Mouse (Mus musculus): Measurements from ENCODE around the gene Hdac4. TPM values are rescaled to one million over a fixed set of nuclear protein-coding genes. Genes with fewer than 3 reads are reported as not detected.

Hdac4 gene
- polyA plus RNA-seq, 1 experiment: 18.1 TPM

GRCm38 (mm10) chr1:91931196-91931595, 264.3 kb downstream of the Hdac4 start:
- Histone ChIP-seq H3K4me1 (ENCODE audit: control insufficient read depth, insufficient read depth, low read length) (no peaks in the 10 kb centered on the region), H3K27ac (ENCODE audit: control insufficient read depth, insufficient read depth, low read depth, low read length, poor library complexity) (no peak overlapping the region), H3K4me3 (replicated peaks; ENCODE audit: control insufficient read depth, low read depth, low read length) (no peak overlapping the region)
- WGBS: 85% methylated on average over 10 of the region's 10 CpGs
- TF ChIP-seq POLR2A (IDR thresholded peaks at IDR 0.05; ENCODE audit: borderline replicate concordance, control insufficient read depth, low read depth, low read length) (no peak), CTCF (IDR thresholded peaks at IDR 0.05; ENCODE audit: control insufficient read depth, insufficient read depth, low read length) (no peak)

DNA sequence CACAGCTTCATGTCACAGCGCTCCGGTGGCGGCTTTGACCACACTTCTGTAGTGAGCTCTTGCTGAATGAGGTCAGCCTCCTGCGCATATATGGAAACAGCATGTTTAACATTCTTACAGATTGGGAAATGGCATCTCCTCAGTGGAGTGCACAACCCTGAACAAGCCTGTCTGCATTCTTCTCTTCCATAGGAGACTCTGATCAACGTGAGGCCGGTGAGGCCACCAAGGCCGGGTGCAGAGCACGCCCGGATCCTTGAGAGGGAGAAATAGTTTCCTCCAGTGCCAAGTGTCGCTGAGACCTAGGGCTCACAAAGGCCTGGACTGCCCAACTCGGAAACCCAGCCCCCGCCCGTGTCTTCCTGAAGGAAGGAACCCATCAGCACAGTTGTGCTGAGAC, 266.4 kb downstream of the Hdac4 start:
- Histone ChIP-seq H3K4me1 (ENCODE audit: control insufficient read depth, insufficient read depth, low read length) (no peaks in the 10 kb centered on the region), H3K4me3 (replicated peaks; ENCODE audit: control insufficient read depth, low read depth, low read length) (no peak overlapping the region), H3K27ac (ENCODE audit: control insufficient read depth, insufficient read depth, low read depth, low read length, poor library complexity) (no peak overlapping the region)
- no peak for TF ChIP-seq POLR2A (IDR thresholded peaks at IDR 0.05; ENCODE audit: borderline replicate concordance, control insufficient read depth, low read depth, low read length)
- TF ChIP-seq CTCF (IDR thresholded peaks at IDR 0.05; ENCODE audit: control insufficient read depth, insufficient read depth, low read length): no peak
- 88% methylated on average over 13 of the region's 13 CpGs for WGBS

- H3K4me1 ChIP-seq (ENCODE audit: control insufficient read depth, insufficient read depth, low read length): no peaks in the 10 kb centered on the region
- H3K4me3 ChIP-seq (replicated peaks; ENCODE audit: control insufficient read depth, low read depth, low read length): no peak overlapping the region
- WGBS: 80% methylated on average over 10 of the region's 10 CpGs
- H3K27ac ChIP-seq (ENCODE audit: control insufficient read depth, insufficient read depth, low read depth, low read length, poor library complexity): no peak overlapping the region
- TF ChIP-seq POLR2A (IDR thresholded peaks at IDR 0.05; ENCODE audit: borderline replicate concordance, control insufficient read depth, low read depth, low read length): no peak
- TF ChIP-seq CTCF (IDR thresholded peaks at IDR 0.05; ENCODE audit: control insufficient read depth, insufficient read depth, low read length): no peak
Measured at GRCm38 (mm10) chr1:91927536-91928315, 267.8 kb downstream of the Hdac4 start.

DNA sequence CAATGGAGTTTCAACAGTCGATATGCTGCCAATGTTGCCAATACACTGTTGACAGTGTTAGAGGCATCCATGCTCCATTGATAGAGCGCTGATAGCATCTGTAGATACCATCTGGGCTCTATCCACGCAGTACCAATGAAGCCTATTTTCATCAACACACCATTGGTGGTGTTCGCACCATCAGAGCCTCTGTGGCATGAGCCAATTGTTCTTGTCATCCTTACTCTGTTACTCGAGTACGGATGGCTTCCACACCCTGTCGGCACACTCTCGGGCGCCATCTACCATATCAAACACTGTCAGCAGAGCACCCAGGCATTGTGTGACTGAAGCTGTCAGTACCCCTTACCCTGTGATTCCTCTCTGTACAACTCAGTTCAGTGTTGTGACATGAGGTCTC, 271.9 kb downstream of the Hdac4 start:
- WGBS: 90% methylated on average over 9 of the region's 9 CpGs
- Histone ChIP-seq H3K4me3 (replicated peaks; ENCODE audit: control insufficient read depth, low read depth, low read length) (no peak overlapping the region), H3K4me1 (ENCODE audit: control insufficient read depth, insufficient read depth, low read length) (no peaks in the 10 kb centered on the region), H3K27ac (ENCODE audit: control insufficient read depth, insufficient read depth, low read depth, low read length, poor library complexity) (no peak overlapping the region)
- no peak for TF ChIP-seq CTCF (IDR thresholded peaks at IDR 0.05; ENCODE audit: control insufficient read depth, insufficient read depth, low read length)
- TF ChIP-seq POLR2A (IDR thresholded peaks at IDR 0.05; ENCODE audit: borderline replicate concordance, control insufficient read depth, low read depth, low read length): no peak

DNA sequence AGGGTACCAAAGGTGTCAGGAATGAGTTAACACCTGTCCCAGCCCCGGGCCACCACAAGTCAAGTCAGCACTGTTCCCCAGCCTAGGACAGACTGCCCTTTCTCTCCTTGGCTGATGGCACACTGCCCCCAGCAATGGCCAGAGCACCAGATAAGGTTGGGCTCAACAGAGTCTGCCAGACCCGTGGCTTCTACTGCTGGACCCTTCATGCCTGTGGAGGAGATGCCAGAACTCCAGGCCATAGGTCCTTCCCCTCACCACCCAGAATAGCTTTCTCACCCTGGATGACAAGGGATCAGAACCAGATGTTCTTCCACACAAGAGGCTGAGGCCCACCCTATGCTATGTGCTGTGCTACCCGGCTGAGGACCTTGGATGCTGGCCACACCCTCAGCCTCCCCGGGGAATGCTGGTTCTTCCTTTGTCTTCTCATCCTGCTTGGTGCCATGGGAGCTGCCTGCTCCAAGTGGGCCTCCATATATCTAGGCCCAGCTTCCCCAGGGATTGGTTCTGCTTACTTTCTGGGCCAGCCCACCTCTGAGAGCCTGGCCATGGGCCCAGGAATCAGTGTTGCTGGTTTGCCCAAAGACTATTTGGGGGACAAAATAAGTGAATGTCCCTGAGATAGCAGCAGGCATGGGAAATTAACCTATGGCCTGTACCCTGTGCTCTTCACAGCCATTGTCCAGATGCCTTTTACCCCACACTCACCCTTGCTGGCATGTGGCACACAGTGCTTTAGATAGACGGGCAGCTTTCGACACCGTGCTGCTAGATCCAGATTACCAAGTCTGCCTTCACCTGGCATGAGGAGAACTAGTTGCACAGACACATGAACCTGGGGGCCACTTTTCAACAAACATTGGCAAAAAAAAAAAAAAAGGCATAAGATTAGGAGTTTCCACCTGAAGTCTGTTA, 273.0 kb downstream of the Hdac4 start:
- WGBS: 76% methylated on average over 7 of the region's 7 CpGs

DNA sequence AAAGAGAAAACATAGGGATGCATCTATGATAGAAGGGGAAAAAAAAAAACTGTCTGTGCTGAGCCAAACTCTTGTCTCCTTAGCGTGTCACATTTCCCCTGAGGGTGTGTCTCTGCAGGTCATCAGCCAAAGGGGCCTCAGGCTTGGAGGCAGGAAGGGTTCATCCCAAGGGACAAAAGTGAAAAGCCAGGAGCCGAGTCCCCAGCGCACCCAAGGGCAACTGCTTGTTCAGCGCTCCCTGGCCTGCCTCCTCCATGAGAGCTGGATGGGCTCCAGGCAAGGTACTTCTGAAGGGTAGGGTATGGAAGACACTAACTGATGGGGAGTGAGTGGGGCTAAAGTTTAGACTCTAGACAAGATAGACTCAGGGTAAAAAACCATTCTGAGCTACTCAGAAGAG, 273.8 kb downstream of the Hdac4 start:
- 83% methylated on average over 4 of the region's 4 CpGs for WGBS
- Histone ChIP-seq H3K4me1 (ENCODE audit: control insufficient read depth, insufficient read depth, low read length) (no peaks in the 10 kb centered on the region), H3K27ac (ENCODE audit: control insufficient read depth, insufficient read depth, low read depth, low read length, poor library complexity) (no peak overlapping the region), H3K4me3 (replicated peaks; ENCODE audit: control insufficient read depth, low read depth, low read length) (no peak overlapping the region)
- TF ChIP-seq CTCF (IDR thresholded peaks at IDR 0.05; ENCODE audit: control insufficient read depth, insufficient read depth, low read length) (no peak), POLR2A (IDR thresholded peaks at IDR 0.05; ENCODE audit: borderline replicate concordance, control insufficient read depth, low read depth, low read length) (no peak)

More for the DNA sequence above, 273.0 kb downstream of the Hdac4 start:
- TF ChIP-seq CTCF (IDR thresholded peaks at IDR 0.05; ENCODE audit: control insufficient read depth, insufficient read depth, low read length) (no peak), POLR2A (IDR thresholded peaks at IDR 0.05; ENCODE audit: borderline replicate concordance, control insufficient read depth, low read depth, low read length) (no peak)
- H3K27ac ChIP-seq (ENCODE audit: control insufficient read depth, insufficient read depth, low read depth, low read length, poor library complexity): no peak overlapping the region
- H3K4me1 ChIP-seq (ENCODE audit: control insufficient read depth, insufficient read depth, low read length): no peaks in the 10 kb centered on the region
- H3K4me3 ChIP-seq (replicated peaks; ENCODE audit: control insufficient read depth, low read depth, low read length): no peak overlapping the region

GRCm38 (mm10) chr1:91921279-91921678, 274.2 kb downstream of the Hdac4 start:
- no peak for TF ChIP-seq POLR2A (IDR thresholded peaks at IDR 0.05; ENCODE audit: borderline replicate concordance, control insufficient read depth, low read depth, low read length)
- TF ChIP-seq CTCF (IDR thresholded peaks at IDR 0.05; ENCODE audit: control insufficient read depth, insufficient read depth, low read length): no peak
- H3K4me3 ChIP-seq (replicated peaks; ENCODE audit: control insufficient read depth, low read depth, low read length): no peak overlapping the region
- no peaks in the 10 kb centered on the region for H3K4me1 ChIP-seq (ENCODE audit: control insufficient read depth, insufficient read depth, low read length)
- WGBS: 69% methylated on average over 5 of the region's 5 CpGs
- H3K27ac ChIP-seq (ENCODE audit: control insufficient read depth, insufficient read depth, low read depth, low read length, poor library complexity): no peak overlapping the region

GRCm38 (mm10) chr1:91920038-91920589, 275.4 kb downstream of the Hdac4 start:
- H3K4me1 ChIP-seq (ENCODE audit: control insufficient read depth, insufficient read depth, low read length): no peaks in the 10 kb centered on the region
- no peak overlapping the region for H3K27ac ChIP-seq (ENCODE audit: control insufficient read depth, insufficient read depth, low read depth, low read length, poor library complexity)
- H3K4me3 ChIP-seq (replicated peaks; ENCODE audit: control insufficient read depth, low read depth, low read length): no peak overlapping the region
- WGBS: 58% methylated on average over 7 of the region's 7 CpGs
- no peak for TF ChIP-seq CTCF (IDR thresholded peaks at IDR 0.05; ENCODE audit: control insufficient read depth, insufficient read depth, low read length)
- no peak for TF ChIP-seq POLR2A (IDR thresholded peaks at IDR 0.05; ENCODE audit: borderline replicate concordance, control insufficient read depth, low read depth, low read length)

All from bone marrow, adult 2 months (tissue).